Mouse (Mus musculus) splenic B cell, adult 2 months (primary cell): ENCODE measurements around the gene Rab6a.

Experiments
- DNase-seq: peaks from one replicate; pipeline ENCODE4 v3.0.0-alpha.2; 2011; ENCODE audit warnings: low read depth, low spot score
- H3K27me3 ChIP-seq: 2 replicates; pipeline ENCODE4 v1.6.1; 2012; ENCODE audit warnings: mild to moderate bottlenecking, low read length, moderate library complexity, mixed read lengths; ENCODE audit not compliant: control insufficient read depth, poor library complexity, insufficient read depth, severe bottlenecking
- H3K36me3 ChIP-seq: 2 replicates; pipeline ENCODE4 v1.6.1; 2012; ENCODE audit warnings: mild to moderate bottlenecking, low read length, moderate library complexity, mixed read lengths; ENCODE audit not compliant: control insufficient read depth, poor library complexity, insufficient read depth, severe bottlenecking

The Rab6a gene

GRCm38 (mm10) chr7:100591522-100591852 is 15.7 kb upstream of the Rab6a start:
- DNase-seq: no peak
- Histone ChIP-seq H3K27me3 (no peaks in the 10 kb centered on the region), H3K36me3 (no peaks in the 10 kb centered on the region)

- Histone ChIP-seq H3K36me3 (no peaks in the 10 kb centered on the region), H3K27me3 (no peaks in the 10 kb centered on the region)
- DNase-seq: no peak
Measured at GRCm38 (mm10) chr7:100593349-100593748, 13.9 kb upstream of the Rab6a start.

GRCm38 (mm10) chr7:100600211-100600610 is 7.0 kb upstream of the Rab6a start:
- DNase-seq: no peak
- Histone ChIP-seq H3K36me3 (no peaks in the 10 kb centered on the region), H3K27me3 (no peaks in the 10 kb centered on the region)

- Histone ChIP-seq H3K27me3 (no peaks in the 10 kb centered on the region), H3K36me3 (no peaks in the 10 kb centered on the region)
- DNase-seq: no peak
Measured at GRCm38 (mm10) chr7:100608130-100608741, 1.0 kb downstream of the Rab6a start, which contains the start of gene Mrpl48. Mrpl48 (minus strand) TSS chr7:100608301.

- no peaks in the 10 kb centered on the region for H3K27me3 ChIP-seq
- H3K36me3 ChIP-seq: no peaks in the 10 kb centered on the region
- DNase-seq: no peak
Measured at GRCm38 (mm10) chr7:100608910-100609309, 1.7 kb downstream of the Rab6a start.

- no peaks in the 10 kb centered on the region for H3K36me3 ChIP-seq
- no peak for DNase-seq
- no peaks in the 10 kb centered on the region for H3K27me3 ChIP-seq
Measured at GRCm38 (mm10) chr7:100616121-100616857, 9.1 kb downstream of the Rab6a start.

- H3K36me3 ChIP-seq: peaks cover 2% of the 10 kb centered on the region; the same call in 1 of the 2 replicates
- H3K27me3 ChIP-seq: no peaks in the 10 kb centered on the region
- peak; percentile 54 for DNase-seq
Measured at GRCm38 (mm10) chr7:100622277-100622676, 15.1 kb downstream of the Rab6a start.

- DNase-seq: no peak
- Histone ChIP-seq H3K27me3 (no peaks in the 10 kb centered on the region), H3K36me3 (peaks cover 2% of the 10 kb centered on the region; the same call in 1 of the 2 replicates)
Measured at GRCm38 (mm10) chr7:100624538-100624937, 17.3 kb downstream of the Rab6a start.

GRCm38 (mm10) chr7:100637657-100638056 is 30.4 kb downstream of the Rab6a start:
- Histone ChIP-seq H3K27me3 (no peaks in the 10 kb centered on the region), H3K36me3 (peaks cover 6% of the 10 kb centered on the region)
- DNase-seq: peak; percentile 69

GRCm38 (mm10) chr7:100642413-100642812 is 35.2 kb downstream of the Rab6a start:
- H3K27me3 ChIP-seq: no peaks in the 10 kb centered on the region
- H3K36me3 ChIP-seq: 0 out of 2 replicates have a peak, but pooled peaks cover 3% of the 10 kb centered on the region
- no peak for DNase-seq

GRCm38 (mm10) chr7:100645147-100645546 is 37.9 kb downstream of the Rab6a start:
- Histone ChIP-seq H3K36me3 (0 out of 2 replicates have a peak, but pooled peaks cover 2% of the 10 kb centered on the region), H3K27me3 (no peaks in the 10 kb centered on the region)
- peak; percentile 59 for DNase-seq

GRCm38 (mm10) chr7:100649095-100649494 is 41.9 kb downstream of the Rab6a start:
- no peaks in the 10 kb centered on the region for H3K36me3 ChIP-seq
- no peaks in the 10 kb centered on the region for H3K27me3 ChIP-seq
- DNase-seq: no peak

- DNase-seq: no peak
- no peaks in the 10 kb centered on the region for H3K27me3 ChIP-seq
- H3K36me3 ChIP-seq: no peaks in the 10 kb centered on the region
Measured at GRCm38 (mm10) chr7:100649826-100650225, 42.6 kb downstream of the Rab6a start.

GRCm38 (mm10) chr7:100650421-100650820 is 43.2 kb downstream of the Rab6a start:
- H3K27me3 ChIP-seq: no peaks in the 10 kb centered on the region
- no peak for DNase-seq
- no peaks in the 10 kb centered on the region for H3K36me3 ChIP-seq

- Histone ChIP-seq H3K27me3 (no peaks in the 10 kb centered on the region), H3K36me3 (no peaks in the 10 kb centered on the region)
- no peak for DNase-seq
Measured at GRCm38 (mm10) chr7:100651011-100651410, 43.8 kb downstream of the Rab6a start.
